Mouse (Mus musculus) stomach, postnatal 0 days (tissue): ENCODE results near the gene Acss2. TPM values are rescaled to one million over a fixed set of nuclear protein-coding genes. Genes with fewer than 3 reads are reported as not detected.

ENCODE experiments used
- ATAC-seq: fragments of 200-750 bp; cut with Nextera tagmentation; 2 replicates; pipeline ENCODE4 v1.8.0; 2017; ENCODE audit not compliant: low FRiP score, low TSS enrichment
- DNase-seq: peaks from one replicate; pipeline ENCODE4 v3.0.0-alpha.2; 2016; ENCODE audit warnings: low spot score
- H3K27ac ChIP-seq: fragments of 300-500 bp; sonication (generic); replicated peaks from 2 replicates; pipeline ENCODE4 v1.5.1; 2014; ENCODE audit warnings: mild to moderate bottlenecking, control low read depth
- H3K27me3 ChIP-seq: fragments of 300-500 bp; sonication (generic); 2 replicates; pipeline ENCODE4 v1.6.1; 2014; ENCODE audit warnings: low read length; ENCODE audit not compliant: control insufficient read depth, insufficient read depth
- H3K36me3 ChIP-seq: fragments of 300-500 bp; sonication (generic); 2 replicates; pipeline ENCODE4 v1.6.1; 2014; ENCODE audit warnings: low read length, mixed read lengths; ENCODE audit not compliant: control insufficient read depth, insufficient read depth
- H3K4me1 ChIP-seq: fragments of 300-500 bp; sonication (generic); replicated peaks from 2 replicates; pipeline ENCODE4 v1.6.1; 2014; ENCODE audit warnings: antibody characterized with exemption; ENCODE audit not compliant: control insufficient read depth, insufficient read depth
- H3K4me2 ChIP-seq: fragments of 300-500 bp; sonication (generic); replicated peaks from 2 replicates; pipeline ENCODE4 v1.6.1; 2014; ENCODE audit warnings: low read depth, mild to moderate bottlenecking, control low read depth, moderate library complexity
- H3K4me3 ChIP-seq: fragments of 300-500 bp; sonication (generic); 2 replicates; pipeline ENCODE4 v1.5.1; 2014; ENCODE audit warnings: low read depth, low read length, control low read depth
- H3K9ac ChIP-seq: fragments of 300-500 bp; sonication (generic); 2 replicates; pipeline ENCODE4 v1.6.1; 2014; ENCODE audit warnings: mild to moderate bottlenecking, low read length, control low read depth, mixed read lengths
- H3K9me3 ChIP-seq: fragments of 300-500 bp; sonication (generic); 2 replicates; pipeline ENCODE4 v1.6.1; 2016; ENCODE audit warnings: low read length; ENCODE audit not compliant: control insufficient read depth
- CTCF ChIP-seq: IDR thresholded peaks from 2 replicates; pipeline ENCODE4 v1.5.1; 2016; ENCODE audit warnings: antibody characterized with exemption, low read depth, mild to moderate bottlenecking, moderate library complexity
- EP300 ChIP-seq: optimal IDR thresholded peaks from 2 replicates; pipeline ENCODE3; 2016; ENCODE audit warnings: antibody characterized with exemption
- WGBS: fragments of 180-500 bp; shearing (Covaris S2); extraction: QIAGEN DNeasy Blood & Tissue Kit; methylation state at CpG from one replicate; pipeline ENCODE4 v1.1.7; 2014; 5-methylcytosine and 5-hydroxymethylcytosine counted together
- polyA plus RNA-seq: library from polyadenylated mRNA; unstranded; fragments of >200 nt; fragmentation: Nextera tagmentation; extraction: Ambion mirVana; gene quantifications from 2 replicates; pipeline ENCODE4 v1.2.1, GENCODE M21; 2015

Acss2 gene
- polyA plus RNA-seq, 1 experiment from 2014 or later, result 10.3 TPM

- Histone ChIP-seq H3K4me1 (no peaks in the 10 kb centered on the region), H3K36me3 (no peaks in the 10 kb centered on the region), H3K9ac (no peak overlapping the region; the same call in 1 of the 2 replicates), H3K4me3 (no peak overlapping the region), H3K27me3 (no peaks in the 10 kb centered on the region), H3K4me2 (no peak overlapping the region), H3K9me3 (no peaks in the 10 kb centered on the region), H3K27ac (no peak overlapping the region)
- no peak for DNase-seq
- no peak for ATAC-seq
- TF ChIP-seq EP300 (no peak), CTCF (no peak)
- WGBS, result 70% methylated on average over 6 of the region's 6 CpGs
Observed at GRCm38 (mm10) chr2:155623996-155624395, 106.2 kb downstream of the Acss2 start.

GRCm38 (mm10) chr2:155624730-155625129 is 107.0 kb downstream of the Acss2 start:
- H3K9me3 ChIP-seq, result no peaks in the 10 kb centered on the region
- no peak overlapping the region for H3K9ac ChIP-seq
- DNase-seq (no peak), ATAC-seq (no peak)
- no peaks in the 10 kb centered on the region for H3K36me3 ChIP-seq
- no peak overlapping the region for H3K4me2 ChIP-seq
- no peaks in the 10 kb centered on the region for H3K27me3 ChIP-seq
- no peaks in the 10 kb centered on the region; the same call in 1 of the 2 replicates for H3K4me1 ChIP-seq
- TF ChIP-seq EP300 (no peak), CTCF (peak; percentile 86)
- H3K27ac ChIP-seq, result no peak overlapping the region
- H3K4me3 ChIP-seq, result no peak overlapping the region
- 37% methylated on average over 10 of the region's 10 CpGs for WGBS

- 50% methylated on average over 15 of the region's 15 CpGs for WGBS
Observed at GRCm38 (mm10) chr2:155626277-155626676, 108.5 kb downstream of the Acss2 start.

GRCm38 (mm10) chr2:155627030-155627738 is 109.4 kb downstream of the Acss2 start:
- Histone ChIP-seq H3K9me3 (no peaks in the 10 kb centered on the region), H3K4me2 (no peak overlapping the region), H3K4me1 (no peaks in the 10 kb centered on the region; the same call in 1 of the 2 replicates), H3K9ac (no peak overlapping the region), H3K4me3 (no peak overlapping the region), H3K27ac (no peak overlapping the region), H3K36me3 (peaks cover 6% of the 10 kb centered on the region; the same call in 1 of the 2 replicates), H3K27me3 (no peaks in the 10 kb centered on the region)
- no peak for ATAC-seq
- WGBS, result 68% methylated on average over 21 of the region's 21 CpGs
- DNase-seq, result peak; percentile 86
- TF ChIP-seq EP300 (no peak), CTCF (peak; percentile 93)

More at GRCm38 (mm10) chr2:155626277-155626676, 108.5 kb downstream of the Acss2 start:
- peaks cover 3% of the 10 kb centered on the region; the same call in 1 of the 2 replicates for H3K36me3 ChIP-seq
- H3K9ac ChIP-seq, result no peak overlapping the region
- H3K4me2 ChIP-seq, result no peak overlapping the region
- H3K4me1 ChIP-seq, result no peaks in the 10 kb centered on the region; the same call in 1 of the 2 replicates
- H3K4me3 ChIP-seq, result no peak overlapping the region
- DNase-seq (no peak), ATAC-seq (no peak)
- H3K9me3 ChIP-seq, result no peaks in the 10 kb centered on the region
- no peak for TF ChIP-seq CTCF
- no peak for TF ChIP-seq EP300
- H3K27ac ChIP-seq, result no peak overlapping the region
- H3K27me3 ChIP-seq, result no peaks in the 10 kb centered on the region

GRCm38 (mm10) chr2:155628112-155628511 is 110.4 kb downstream of the Acss2 start:
- Histone ChIP-seq H3K27ac (no peak overlapping the region), H3K4me1 (no peaks in the 10 kb centered on the region; the same call in 1 of the 2 replicates), H3K36me3 (peaks cover 9% of the 10 kb centered on the region; the same call in 1 of the 2 replicates), H3K9ac (no peak overlapping the region), H3K27me3 (no peaks in the 10 kb centered on the region), H3K4me2 (no peak overlapping the region), H3K9me3 (no peaks in the 10 kb centered on the region), H3K4me3 (no peak overlapping the region)
- DNase-seq (no peak), ATAC-seq (no peak)
- no peak for TF ChIP-seq EP300
- TF ChIP-seq CTCF, result no peak
- 90% methylated on average over 9 of the region's 9 CpGs for WGBS

- DNase-seq (no peak), ATAC-seq (no peak)
- Histone ChIP-seq H3K4me3 (no peak overlapping the region), H3K4me2 (no peak overlapping the region), H3K4me1 (no peaks in the 10 kb centered on the region; the same call in 1 of the 2 replicates), H3K27me3 (no peaks in the 10 kb centered on the region), H3K27ac (no peak overlapping the region), H3K9me3 (no peaks in the 10 kb centered on the region), H3K9ac (no peak overlapping the region), H3K36me3 (peaks cover 11% of the 10 kb centered on the region; the same call in 1 of the 2 replicates)
- TF ChIP-seq EP300, result no peak
- TF ChIP-seq CTCF, result no peak
- WGBS, result 85% methylated on average over 13 of the region's 13 CpGs
Observed at GRCm38 (mm10) chr2:155628519-155628918, 110.8 kb downstream of the Acss2 start.
